Mouse (Mus musculus): Measurements from ENCODE around the gene Lhfpl5. TPM values are rescaled to one million over a fixed set of nuclear protein-coding genes. Genes with fewer than 3 reads are reported as not detected.
A peak's percentile ranks its signal among the peaks of the same experiment; 100 is the strongest.

The Lhfpl5 gene
- polyA plus RNA-seq, 1 experiment from 2014 or later: 0.39 TPM

DNA sequence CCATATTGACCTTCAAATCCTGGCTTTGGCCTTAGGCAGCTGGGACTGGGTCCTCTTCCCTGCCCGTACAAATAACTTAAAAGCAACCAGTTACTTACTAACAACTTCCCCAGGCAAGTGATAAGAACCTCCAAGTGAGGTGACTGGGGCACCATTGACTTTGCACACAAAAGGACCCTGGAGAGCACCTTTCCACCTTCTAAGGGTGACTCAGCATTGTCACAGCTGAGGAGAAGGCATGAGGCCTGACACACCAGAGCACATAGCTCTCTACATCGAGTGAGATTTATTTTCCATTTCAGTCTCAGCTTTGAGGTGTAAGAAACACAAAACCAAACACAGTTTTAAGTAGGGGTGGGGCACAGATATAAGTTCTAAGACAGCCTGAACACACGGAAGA is 15.2 kb downstream of the Lhfpl5 start:
- Histone ChIP-seq H3K27me3 (ENCODE audit: control insufficient read depth, insufficient read depth, low read length) (no peaks in the 10 kb centered on the region), H3K4me3 (ENCODE audit: low read length) (no peak overlapping the region), H3K36me3 (ENCODE audit: control insufficient read depth, insufficient read depth) (peaks cover 42% of the 10 kb centered on the region), H3K4me2 (ENCODE audit: low read depth, low read length) (no peak overlapping the region), H3K9me3 (replicated peaks; ENCODE audit: control insufficient read depth, low read length) (no peaks in the 10 kb centered on the region), H3K4me1 (ENCODE audit: control insufficient read depth, insufficient read depth, low read length) (peaks cover 21% of the 10 kb centered on the region), H3K9ac (ENCODE audit: low read length) (no peak overlapping the region), H3K27ac (ENCODE audit: low read length) (peak overlapping the region; percentile 70)
- 76% methylated on average over 3 of the region's 3 CpGs for WGBS
- ATAC-seq (replicated peaks; ENCODE audit: extremely low read depth, insufficient read depth, low FRiP score): no peak

DNA sequence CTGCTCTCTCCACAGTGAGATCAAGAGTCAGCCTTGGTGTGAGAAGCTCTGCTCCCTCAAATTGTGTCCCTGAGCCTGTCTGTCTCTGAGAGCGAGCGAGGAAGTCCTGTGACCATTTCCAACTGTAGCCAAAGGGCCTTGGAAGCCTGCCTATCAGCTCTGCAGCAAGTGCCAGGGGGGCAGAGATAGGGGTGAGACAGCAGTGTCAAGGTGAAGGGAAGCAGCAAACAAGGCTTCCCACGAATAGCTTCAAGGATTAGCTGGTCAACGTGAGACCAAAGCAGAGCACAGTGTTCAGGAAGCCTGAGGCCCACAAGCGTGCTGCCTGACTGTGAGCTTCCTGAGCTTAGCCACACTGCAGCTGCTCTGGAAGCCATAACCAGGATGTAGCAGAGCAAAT is 16.0 kb downstream of the Lhfpl5 start:
- H3K4me1 ChIP-seq (ENCODE audit: control insufficient read depth, insufficient read depth, low read length): peaks cover 21% of the 10 kb centered on the region
- H3K9ac ChIP-seq (ENCODE audit: low read length): no peak overlapping the region
- H3K4me2 ChIP-seq (ENCODE audit: low read depth, low read length): no peak overlapping the region
- peak; percentile 77 for ATAC-seq (replicated peaks; ENCODE audit: extremely low read depth, insufficient read depth, low FRiP score)
- no peaks in the 10 kb centered on the region for H3K9me3 ChIP-seq (replicated peaks; ENCODE audit: control insufficient read depth, low read length)
- no peaks in the 10 kb centered on the region for H3K27me3 ChIP-seq (ENCODE audit: control insufficient read depth, insufficient read depth, low read length)
- H3K27ac ChIP-seq (ENCODE audit: low read length): peak overlapping the region; percentile 70
- peaks cover 48% of the 10 kb centered on the region for H3K36me3 ChIP-seq (ENCODE audit: control insufficient read depth, insufficient read depth)
- 39% methylated on average over 5 of the region's 5 CpGs for WGBS
- no peak overlapping the region for H3K4me3 ChIP-seq (ENCODE audit: low read length)

DNA sequence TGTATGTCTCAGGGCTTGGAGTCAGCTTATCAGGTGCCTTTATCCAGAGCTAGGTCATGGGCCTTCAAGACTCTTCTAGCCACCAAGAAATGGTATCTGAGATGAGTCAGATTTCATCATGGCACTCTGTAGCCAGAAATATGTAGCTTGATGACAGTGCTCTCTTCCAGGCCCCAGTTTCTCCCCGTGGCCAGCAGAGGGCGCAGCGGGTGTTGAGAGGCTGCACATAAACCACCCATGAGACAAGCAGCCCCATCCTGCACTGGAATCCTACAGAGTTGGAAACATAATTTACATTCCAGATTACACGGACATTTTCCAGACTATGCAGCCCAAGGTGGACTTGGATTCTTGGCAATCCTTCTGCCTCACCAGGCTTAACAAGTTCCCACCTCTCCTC is 17.6 kb downstream of the Lhfpl5 start:
- 8% methylated on average over 4 of the region's 4 CpGs for WGBS
- no peaks in the 10 kb centered on the region for H3K27me3 ChIP-seq (ENCODE audit: control insufficient read depth, insufficient read depth, low read length)
- peaks cover 52% of the 10 kb centered on the region for H3K36me3 ChIP-seq (ENCODE audit: control insufficient read depth, insufficient read depth)
- H3K4me2 ChIP-seq (ENCODE audit: low read depth, low read length): no peak overlapping the region
- peak overlapping the region; percentile 37; the same call in 1 of the 2 replicates for H3K27ac ChIP-seq (ENCODE audit: low read length)
- no peak; the same call in 1 of the 2 replicates for ATAC-seq (replicated peaks; ENCODE audit: extremely low read depth, insufficient read depth, low FRiP score)
- H3K4me1 ChIP-seq (ENCODE audit: control insufficient read depth, insufficient read depth, low read length): peaks cover 21% of the 10 kb centered on the region
- no peak overlapping the region for H3K9ac ChIP-seq (ENCODE audit: low read length)
- no peaks in the 10 kb centered on the region for H3K9me3 ChIP-seq (replicated peaks; ENCODE audit: control insufficient read depth, low read length)
- H3K4me3 ChIP-seq (ENCODE audit: low read length): no peak overlapping the region

DNA sequence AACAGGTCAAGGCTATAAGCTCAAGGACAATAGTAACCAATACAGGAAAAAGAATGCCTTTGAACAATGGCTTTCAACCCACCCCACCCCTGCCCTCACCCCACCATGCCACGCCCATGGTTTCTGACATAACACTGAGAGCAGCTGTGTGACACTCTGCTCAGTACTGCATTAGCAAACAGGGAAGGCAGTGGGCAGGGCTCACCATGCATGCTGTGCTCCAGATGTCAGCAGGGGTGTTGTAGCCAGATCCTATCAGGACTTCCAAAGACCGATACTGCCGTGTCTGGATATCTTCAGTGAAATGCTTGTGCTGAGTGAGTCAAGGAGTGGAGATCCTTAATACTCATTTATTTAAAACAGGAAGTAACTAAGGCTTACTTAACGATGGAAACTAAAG is 18.5 kb downstream of the Lhfpl5 start:
- ATAC-seq (replicated peaks; ENCODE audit: extremely low read depth, insufficient read depth, low FRiP score): no peak
- no peak overlapping the region for H3K4me3 ChIP-seq (ENCODE audit: low read length)
- peaks cover 50% of the 10 kb centered on the region for H3K36me3 ChIP-seq (ENCODE audit: control insufficient read depth, insufficient read depth)
- 45% methylated on average over 4 of the region's 4 CpGs for WGBS
- H3K9me3 ChIP-seq (replicated peaks; ENCODE audit: control insufficient read depth, low read length): no peaks in the 10 kb centered on the region
- H3K4me2 ChIP-seq (ENCODE audit: low read depth, low read length): no peak overlapping the region
- no peak overlapping the region for H3K9ac ChIP-seq (ENCODE audit: low read length)
- no peak overlapping the region for H3K27ac ChIP-seq (ENCODE audit: low read length)
- peaks cover 21% of the 10 kb centered on the region for H3K4me1 ChIP-seq (ENCODE audit: control insufficient read depth, insufficient read depth, low read length)
- H3K27me3 ChIP-seq (ENCODE audit: control insufficient read depth, insufficient read depth, low read length): no peaks in the 10 kb centered on the region

- Histone ChIP-seq H3K4me2 (ENCODE audit: low read depth, low read length) (no peak overlapping the region), H3K4me3 (ENCODE audit: low read length) (no peak overlapping the region), H3K27ac (ENCODE audit: low read length) (no peak overlapping the region), H3K36me3 (ENCODE audit: control insufficient read depth, insufficient read depth) (peaks cover 70% of the 10 kb centered on the region), H3K9me3 (replicated peaks; ENCODE audit: control insufficient read depth, low read length) (no peaks in the 10 kb centered on the region), H3K27me3 (ENCODE audit: control insufficient read depth, insufficient read depth, low read length) (no peaks in the 10 kb centered on the region), H3K4me1 (ENCODE audit: control insufficient read depth, insufficient read depth, low read length) (no peaks in the 10 kb centered on the region), H3K9ac (ENCODE audit: low read length) (no peak overlapping the region)
- 82% methylated on average over 5 of the region's 5 CpGs for WGBS
- ATAC-seq (replicated peaks; ENCODE audit: extremely low read depth, insufficient read depth, low FRiP score): no peak
Measured at GRCm38 (mm10) chr17:28600780-28601179, 25.3 kb downstream of the Lhfpl5 start.

DNA sequence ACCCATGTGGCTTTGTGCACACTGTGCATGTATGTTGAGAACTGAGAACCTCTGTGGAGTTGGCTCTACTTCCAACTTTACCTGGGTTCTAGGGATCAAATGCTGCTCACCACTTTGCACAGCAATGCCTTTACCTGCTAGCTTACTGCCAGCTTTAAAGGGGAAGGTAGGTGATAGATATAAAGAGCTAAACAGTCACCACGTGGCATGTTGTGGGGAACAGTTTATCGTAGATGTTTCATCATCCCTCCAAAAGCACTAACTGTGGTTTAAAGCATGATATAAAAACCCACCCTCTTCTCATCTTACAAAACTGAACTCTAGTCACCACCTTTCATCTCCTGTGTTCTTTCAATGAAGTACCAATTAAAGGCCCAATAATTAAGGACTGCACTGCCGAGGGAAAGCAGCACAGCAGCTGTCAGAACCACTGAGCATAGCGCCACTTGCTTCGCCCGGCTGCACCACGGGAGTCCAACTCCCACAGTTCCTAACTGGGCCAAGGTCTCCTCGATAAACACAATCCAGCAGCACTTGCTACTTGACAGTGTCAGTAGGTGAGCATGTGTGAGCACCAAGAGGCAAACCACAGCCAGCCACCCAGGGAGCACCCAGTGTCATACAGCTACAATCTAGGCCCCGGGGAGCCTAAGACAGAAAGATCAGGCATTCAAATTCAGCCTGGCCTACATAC is 26.3 kb downstream of the Lhfpl5 start:
- Histone ChIP-seq H3K27me3 (ENCODE audit: control insufficient read depth, insufficient read depth, low read length) (no peaks in the 10 kb centered on the region), H3K9me3 (replicated peaks; ENCODE audit: control insufficient read depth, low read length) (no peaks in the 10 kb centered on the region), H3K4me2 (ENCODE audit: low read depth, low read length) (no peak overlapping the region), H3K9ac (ENCODE audit: low read length) (no peak overlapping the region), H3K4me1 (ENCODE audit: control insufficient read depth, insufficient read depth, low read length) (no peaks in the 10 kb centered on the region), H3K4me3 (ENCODE audit: low read length) (no peak overlapping the region), H3K36me3 (ENCODE audit: control insufficient read depth, insufficient read depth) (peaks cover 61% of the 10 kb centered on the region), H3K27ac (ENCODE audit: low read length) (no peak overlapping the region)
- 91% methylated on average over 9 of the region's 9 CpGs for WGBS
- no peak for ATAC-seq (replicated peaks; ENCODE audit: extremely low read depth, insufficient read depth, low FRiP score)

GRCm38 (mm10) chr17:28609543-28609942 is 34.1 kb downstream of the Lhfpl5 start:
- no peak for ATAC-seq (replicated peaks; ENCODE audit: extremely low read depth, insufficient read depth, low FRiP score)
- Histone ChIP-seq H3K9ac (ENCODE audit: low read length) (no peak overlapping the region), H3K27ac (ENCODE audit: low read length) (no peak overlapping the region), H3K36me3 (ENCODE audit: control insufficient read depth, insufficient read depth) (peaks cover 16% of the 10 kb centered on the region), H3K27me3 (ENCODE audit: control insufficient read depth, insufficient read depth, low read length) (no peaks in the 10 kb centered on the region), H3K9me3 (replicated peaks; ENCODE audit: control insufficient read depth, low read length) (no peaks in the 10 kb centered on the region), H3K4me2 (ENCODE audit: low read depth, low read length) (no peak overlapping the region), H3K4me1 (ENCODE audit: control insufficient read depth, insufficient read depth, low read length) (no peaks in the 10 kb centered on the region), H3K4me3 (ENCODE audit: low read length) (no peak overlapping the region)
- 67% methylated on average over 3 of the region's 3 CpGs for WGBS

DNA sequence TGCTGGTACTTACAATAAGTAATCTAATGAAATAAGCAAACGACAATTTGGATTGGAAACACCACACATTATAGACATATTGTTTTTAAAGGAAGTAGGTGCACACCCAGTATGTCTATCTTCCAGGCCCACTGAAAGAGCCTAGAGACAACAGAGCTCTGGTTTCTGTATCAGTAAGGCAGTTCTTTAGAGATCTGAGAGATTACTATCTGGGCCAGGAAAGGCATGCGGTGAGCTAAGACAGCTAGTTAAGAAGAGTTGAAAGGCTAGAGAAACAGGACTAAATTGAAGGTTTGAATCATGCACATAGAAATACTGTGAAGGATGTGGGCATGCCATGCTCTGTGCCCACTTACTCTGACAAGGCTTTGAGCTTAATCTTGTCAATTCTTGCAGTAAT is 37.2 kb downstream of the Lhfpl5 start:
- Histone ChIP-seq H3K4me1 (ENCODE audit: control insufficient read depth, insufficient read depth, low read length) (no peaks in the 10 kb centered on the region), H3K27ac (ENCODE audit: low read length) (no peak overlapping the region), H3K9me3 (replicated peaks; ENCODE audit: control insufficient read depth, low read length) (no peaks in the 10 kb centered on the region), H3K9ac (ENCODE audit: low read length) (no peak overlapping the region), H3K36me3 (ENCODE audit: control insufficient read depth, insufficient read depth) (peaks cover 12% of the 10 kb centered on the region), H3K4me3 (ENCODE audit: low read length) (no peak overlapping the region), H3K4me2 (ENCODE audit: low read depth, low read length) (no peak overlapping the region), H3K27me3 (ENCODE audit: control insufficient read depth, insufficient read depth, low read length) (no peaks in the 10 kb centered on the region)
- 63% methylated on average over 2 of the region's 2 CpGs for WGBS
- no peak for ATAC-seq (replicated peaks; ENCODE audit: extremely low read depth, insufficient read depth, low FRiP score)

- no peaks in the 10 kb centered on the region for H3K9me3 ChIP-seq (replicated peaks; ENCODE audit: control insufficient read depth, low read length)
- H3K36me3 ChIP-seq (ENCODE audit: control insufficient read depth, insufficient read depth): peaks cover 8% of the 10 kb centered on the region
- H3K4me3 ChIP-seq (ENCODE audit: low read length): no peak overlapping the region
- no peak overlapping the region for H3K27ac ChIP-seq (ENCODE audit: low read length)
- H3K27me3 ChIP-seq (ENCODE audit: control insufficient read depth, insufficient read depth, low read length): no peaks in the 10 kb centered on the region
- H3K4me2 ChIP-seq (ENCODE audit: low read depth, low read length): no peak overlapping the region
- no peaks in the 10 kb centered on the region for H3K4me1 ChIP-seq (ENCODE audit: control insufficient read depth, insufficient read depth, low read length)
- 75% methylated on average over 6 of the region's 6 CpGs for WGBS
- H3K9ac ChIP-seq (ENCODE audit: low read length): no peak overlapping the region
- ATAC-seq (replicated peaks; ENCODE audit: extremely low read depth, insufficient read depth, low FRiP score): no peak
Measured at GRCm38 (mm10) chr17:28613096-28613495, 37.7 kb downstream of the Lhfpl5 start.

Measured in heart, embryonic 16.5 days (tissue).